Mouse (Mus musculus): ENCODE measurements around the gene Gnao1.

DNA sequence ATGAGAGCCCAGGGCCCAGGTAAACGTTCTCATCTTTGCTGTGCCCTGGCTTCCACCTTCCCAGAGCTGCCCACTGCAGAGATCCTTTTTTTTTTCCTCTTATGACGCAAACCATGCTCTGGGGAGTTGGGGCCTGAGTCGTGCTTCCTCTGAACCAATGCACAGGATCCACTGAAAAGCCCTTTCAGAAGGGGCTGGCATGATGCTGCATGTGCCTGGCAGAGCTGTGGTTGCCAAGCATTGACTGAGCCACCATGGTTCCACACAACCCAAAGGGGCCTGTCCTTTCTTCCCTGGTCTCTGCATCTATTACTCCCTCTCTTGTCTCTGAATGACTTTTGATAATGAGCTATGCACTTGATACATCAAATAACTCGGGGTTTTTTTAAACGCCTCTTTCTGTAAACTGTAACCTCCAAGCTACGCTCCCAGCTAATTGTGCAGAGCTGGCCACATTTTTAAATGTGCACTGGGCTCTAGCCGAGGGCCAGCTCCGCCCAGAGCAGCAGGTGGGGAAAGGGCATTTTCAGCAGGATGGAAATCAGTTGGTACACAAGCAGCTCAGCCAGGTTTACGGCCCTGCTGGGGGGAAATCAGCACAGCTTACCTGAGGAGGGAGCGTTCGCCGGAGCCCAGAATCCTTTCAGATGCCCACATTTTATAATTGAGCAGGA is 110.3 kb downstream of the Gnao1 start:
- no peak for TF ChIP-seq CTCF (IDR thresholded peaks at IDR 0.05; ENCODE audit: extremely low read depth, insufficient read depth, low read length)
- no peak for TF ChIP-seq POLR2A (IDR thresholded peaks at IDR 0.05; ENCODE audit: extremely low read depth, insufficient read depth, low read length)

Measured in cortical plate, adult 2 months (tissue).